Mouse (Mus musculus) liver, adult 2 months (tissue): ENCODE results near the gene Cmip. TPM values are rescaled to one million over a fixed set of nuclear protein-coding genes. Genes with fewer than 3 reads are reported as not detected.
A peak's percentile ranks its signal among the peaks of the same experiment; 100 is the strongest.

Source experiments
- DNase-seq: peaks from one replicate; pipeline ENCODE4 v3.0.0-alpha.2; 2011; ENCODE audit warnings: low read depth, low spot score; ENCODE audit errors: extremely low read depth
- H3K27ac ChIP-seq: fragments of 200-500 bp; replicated peaks from 2 replicates; pipeline ENCODE4 v1.5.1; 2012; ENCODE audit warnings: low read depth, mild to moderate bottlenecking, control low read depth, inconsistent platforms, low read length; ENCODE audit not compliant: insufficient read depth
- H3K27me3 ChIP-seq: fragments of 200-500 bp; 2 replicates; pipeline ENCODE4 v1.6.1; 2012; ENCODE audit warnings: mild to moderate bottlenecking, moderate library complexity, low read length, inconsistent platforms; ENCODE audit not compliant: control insufficient read depth, insufficient read depth
- H3K36me3 ChIP-seq: fragments of 200-500 bp; 2 replicates; pipeline ENCODE4 v1.6.1; 2012; ENCODE audit warnings: low read length, inconsistent platforms; ENCODE audit not compliant: control insufficient read depth, insufficient read depth
- H3K4me1 ChIP-seq: fragments of 200-500 bp; 2 replicates; pipeline ENCODE4 v1.6.1; 2011; ENCODE audit warnings: low read length; ENCODE audit not compliant: control insufficient read depth, insufficient read depth
- H3K4me3 ChIP-seq: fragments of 200-500 bp; 2 replicates; pipeline ENCODE4 v1.5.1; 2011; ENCODE audit warnings: low read depth, mild to moderate bottlenecking, control low read depth, low read length, moderate library complexity; ENCODE audit not compliant: insufficient read depth
- H3K79me2 ChIP-seq: fragments of 200-500 bp; 2 replicates; pipeline ENCODE4 v1.6.1; 2012; ENCODE audit warnings: inconsistent platforms, mild to moderate bottlenecking, low read length, moderate library complexity; ENCODE audit not compliant: control insufficient read depth, insufficient read depth
- H3K9ac ChIP-seq: fragments of 200-500 bp; 2 replicates; pipeline ENCODE4 v1.6.1; 2012; ENCODE audit warnings: low read depth, mild to moderate bottlenecking, control low read depth, inconsistent platforms, low read length
- CTCF ChIP-seq: fragments of 200-500 bp; IDR thresholded peaks from 2 replicates; pipeline ENCODE4 v1.5.1; 2011; ENCODE audit warnings: low read depth, low read length, control low read depth
- POLR2A ChIP-seq: fragments of 200-500 bp; IDR thresholded peaks from 2 replicates; pipeline ENCODE4 v1.6.1; 2011; ENCODE audit warnings: low read length, control low read depth; ENCODE audit not compliant: insufficient read depth; ENCODE audit errors: extremely low read depth
- WGBS: fragments of 180-500 bp; shearing (Covaris S2); methylation state at CpG from one replicate; pipeline ENCODE4 v1.1.7; 2018; 5-methylcytosine and 5-hydroxymethylcytosine counted together
- polyA plus RNA-seq: library from polyadenylated mRNA; depleted of rRNA; stranded (reverse); fragments of >200 nt; gene quantifications from 2 replicates; pipeline ENCODE4 v1.2.3, GENCODE M21; 2012
- total RNA-seq: library from RNA; depleted of rRNA; stranded (reverse); fragments of >200 nt; gene quantifications from 2 replicates; pipeline ENCODE4 v1.2.3, GENCODE M21; 2014

Gene Cmip
- total and polyA plus RNA-seq, 2 experiments = 8.8 to 21.0 TPM

DNA sequence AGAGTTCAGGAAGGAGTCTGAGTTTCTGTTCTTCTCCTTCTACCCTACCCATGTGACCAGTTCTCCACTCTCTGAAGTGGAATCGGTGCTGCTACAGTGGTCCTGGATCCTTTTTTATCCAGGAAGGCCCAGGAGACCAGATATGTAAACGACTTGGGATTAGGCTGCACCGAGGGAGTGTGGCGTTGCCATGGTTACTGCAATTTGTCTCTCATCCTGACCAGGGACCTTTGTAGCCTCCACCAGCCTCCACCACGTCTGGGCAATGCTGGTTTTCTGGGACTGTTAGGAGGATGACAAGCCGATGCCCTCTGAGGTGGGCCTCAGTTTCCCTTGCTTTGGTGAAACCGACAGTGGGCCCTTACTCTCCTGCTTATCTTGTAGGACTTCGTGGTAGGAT, 35.4 kb downstream of the Cmip start:
- Histone ChIP-seq H3K4me3 (no peak overlapping the region), H3K79me2 (peaks cover 56% of the 10 kb centered on the region), H3K36me3 (no peaks in the 10 kb centered on the region), H3K4me1 (peaks cover 2% of the 10 kb centered on the region), H3K9ac (no peak overlapping the region), H3K27ac (no peak overlapping the region), H3K27me3 (no peaks in the 10 kb centered on the region)
- TF ChIP-seq POLR2A (no peak), CTCF (no peak)
- DNase-seq = no peak
- WGBS = 52% methylated on average over 8 of the region's 8 CpGs

- no peak for DNase-seq
- 81% methylated on average over 10 of the region's 10 CpGs for WGBS
- Histone ChIP-seq H3K79me2 (peaks cover 42% of the 10 kb centered on the region), H3K27me3 (no peaks in the 10 kb centered on the region), H3K36me3 (no peaks in the 10 kb centered on the region), H3K27ac (no peak overlapping the region), H3K4me3 (no peak overlapping the region), H3K9ac (no peak overlapping the region), H3K4me1 (peaks cover 22% of the 10 kb centered on the region)
- TF ChIP-seq POLR2A = no peak
- TF ChIP-seq CTCF = no peak
Measured at GRCm38 (mm10) chr8:117294812-117295211, 37.9 kb downstream of the Cmip start.

GRCm38 (mm10) chr8:117297913-117298518, 41.2 kb downstream of the Cmip start:
- Histone ChIP-seq H3K9ac (0 out of 2 replicates have a peak overlapping the region, but pooled peaks have one; percentile 1), H3K27ac (0 out of 2 replicates have a peak overlapping the region, but pooled peaks have one; percentile 10), H3K4me3 (no peak overlapping the region), H3K27me3 (no peaks in the 10 kb centered on the region), H3K36me3 (no peaks in the 10 kb centered on the region), H3K4me1 (peaks cover 40% of the 10 kb centered on the region), H3K79me2 (peaks cover 44% of the 10 kb centered on the region)
- TF ChIP-seq POLR2A = no peak
- no peak for TF ChIP-seq CTCF
- 42% methylated on average over 12 of the region's 12 CpGs for WGBS
- DNase-seq = no peak

GRCm38 (mm10) chr8:117299204-117299603, 42.3 kb downstream of the Cmip start:
- Histone ChIP-seq H3K4me1 (peaks cover 44% of the 10 kb centered on the region), H3K27me3 (no peaks in the 10 kb centered on the region), H3K27ac (no peak overlapping the region), H3K36me3 (no peaks in the 10 kb centered on the region), H3K9ac (no peak overlapping the region), H3K4me3 (no peak overlapping the region), H3K79me2 (peaks cover 41% of the 10 kb centered on the region)
- 19% methylated on average over 10 of the region's 10 CpGs for WGBS
- DNase-seq = peak; percentile 50
- no peak for TF ChIP-seq POLR2A
- no peak for TF ChIP-seq CTCF

- WGBS = 31% methylated on average over 7 of the region's 7 CpGs
- Histone ChIP-seq H3K9ac (no peak overlapping the region), H3K79me2 (peaks cover 44% of the 10 kb centered on the region), H3K4me3 (no peak overlapping the region), H3K4me1 (peaks cover 42% of the 10 kb centered on the region), H3K27ac (no peak overlapping the region), H3K36me3 (no peaks in the 10 kb centered on the region), H3K27me3 (no peaks in the 10 kb centered on the region)
- DNase-seq = peak; percentile 82
- no peak for TF ChIP-seq POLR2A
- TF ChIP-seq CTCF = no peak
Measured at GRCm38 (mm10) chr8:117300188-117300587, 43.3 kb downstream of the Cmip start.

- WGBS = 77% methylated on average over 12 of the region's 12 CpGs
- Histone ChIP-seq H3K4me1 (peaks cover 44% of the 10 kb centered on the region), H3K27ac (no peak overlapping the region), H3K79me2 (peaks cover 51% of the 10 kb centered on the region), H3K4me3 (no peak overlapping the region), H3K9ac (no peak overlapping the region), H3K36me3 (no peaks in the 10 kb centered on the region), H3K27me3 (no peaks in the 10 kb centered on the region)
- TF ChIP-seq POLR2A (no peak), CTCF (no peak)
- peak; percentile 46 for DNase-seq
Measured at GRCm38 (mm10) chr8:117301457-117302041, 44.7 kb downstream of the Cmip start.
